10 mouse cellular contexts compared by ENCODE assay signal in the genomic region with DNA sequence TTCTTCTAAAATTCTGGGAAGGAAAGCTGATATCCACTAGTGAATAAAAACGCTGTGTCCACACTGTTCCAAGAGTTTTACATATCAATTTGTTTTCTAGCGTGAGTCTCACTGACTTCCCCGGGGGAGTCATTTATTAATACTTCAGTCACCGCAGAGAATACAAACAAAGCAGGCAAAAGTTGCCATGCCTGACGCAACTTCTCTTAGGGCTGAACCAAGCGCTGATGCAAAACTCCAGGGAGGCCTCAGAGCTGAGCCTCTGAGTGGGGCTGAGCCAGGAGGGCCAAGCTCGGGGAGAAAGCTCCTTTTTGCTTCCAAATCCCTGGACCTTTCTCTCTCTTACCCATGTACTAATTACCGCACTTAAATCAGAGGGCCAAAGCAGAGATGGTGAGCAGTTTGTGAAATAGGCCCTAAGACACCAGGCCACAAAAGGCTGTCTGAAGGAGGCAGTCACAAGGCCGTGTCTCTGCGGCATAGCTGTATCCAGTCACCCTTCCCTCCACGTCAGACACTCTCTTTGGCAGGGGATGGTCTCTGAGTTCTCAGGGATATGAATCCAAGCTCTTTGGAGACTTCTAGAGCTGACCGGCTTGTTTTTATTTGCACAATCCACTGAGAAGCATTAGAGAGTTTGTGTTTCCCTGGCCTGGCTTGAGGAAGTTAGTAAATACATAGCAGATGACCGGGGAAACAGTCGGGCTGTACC.
DNase-seq lines count a peak whose midpoint lies in the region; ATAC-seq lines count a peak whose summit lies in the region.
"Had no signal": no experiment of that assay in that cellular context is flagged by ENCODE, and none has a peak within 500 bp of the region (broad histone marks: within the 10 kb centered on the region; RNA-seq: fewer than 3 reads in every experiment).

No protein-coding gene starts in this region.

- no peak overlapping the region for H3K4me2 ChIP-seq in lung, embryonic 16.5 days (ENCODE audit: low read depth, low read length)
- H3K4me2 ChIP-seq in stomach, embryonic 15.5 days: no peak overlapping the region

- H3K27ac ChIP-seq in lung, embryonic 16.5 days (ENCODE audit: low read length): no peak overlapping the region
- 0 out of 2 replicates have a peak overlapping the region, but pooled peaks have one; percentile 1 for H3K27ac ChIP-seq in embryonic facial prominence, embryonic 10.5 days (replicated peaks)
- H3K27ac ChIP-seq in stomach, embryonic 15.5 days: peak overlapping the region; percentile 5; the same call in 1 of the 2 replicates

- H3K9me3 ChIP-seq in lung, embryonic 16.5 days (ENCODE audit: control insufficient read depth, low read length): no peaks in the 10 kb centered on the region
- no peaks in the 10 kb centered on the region for H3K9me3 ChIP-seq in embryonic facial prominence, embryonic 10.5 days
- H3K9me3 ChIP-seq in stomach, embryonic 15.5 days: no peaks in the 10 kb centered on the region

- no peak for DNase-seq in lung, postnatal 25 days (ENCODE audit: low spot score)
- DNase-seq in embryonic facial prominence, embryonic 10.5 days (ENCODE audit: low spot score): no peak
- DNase-seq in left cerebral cortex, adult 18-20 months (ENCODE audit: low spot score in 2 of 2): no peak
- DNase-seq in spleen, adult 12 weeks (ENCODE audit: low spot score): no peak
- DNase-seq: cerebellum, adult 11-12 months; spleen, adult 18-20 months had no signal

- no peak overlapping the region for H3K9ac ChIP-seq in lung, embryonic 16.5 days (ENCODE audit: low read length)
- no peak overlapping the region for H3K9ac ChIP-seq in stomach, embryonic 15.5 days

- WGBS in lung, embryonic 16.5 days: 64% methylated on average over 14 of the region's 14 CpGs
- WGBS in embryonic facial prominence, embryonic 10.5 days: 77% methylated on average over 14 of the region's 14 CpGs
- WGBS in stomach, embryonic 15.5 days: 57% methylated on average over 14 of the region's 14 CpGs

- H3K27me3 ChIP-seq in lung, embryonic 16.5 days (ENCODE audit: control insufficient read depth, insufficient read depth, low read depth, low read length): no peaks in the 10 kb centered on the region
- H3K27me3 ChIP-seq in embryonic facial prominence, embryonic 10.5 days (replicated peaks; ENCODE audit: low read depth, poor library complexity, severe bottlenecking): peaks cover 10% of the 10 kb centered on the region
- no peaks in the 10 kb centered on the region for H3K27me3 ChIP-seq in stomach, embryonic 15.5 days (replicated peaks)

- no peaks in the 10 kb centered on the region for H3K36me3 ChIP-seq in lung, embryonic 16.5 days (ENCODE audit: control insufficient read depth, insufficient read depth, low read length)
- no peaks in the 10 kb centered on the region for H3K36me3 ChIP-seq in embryonic facial prominence, embryonic 10.5 days (replicated peaks)
- no peaks in the 10 kb centered on the region for H3K36me3 ChIP-seq in stomach, embryonic 15.5 days

- ATAC-seq in lung, embryonic 16.5 days (ENCODE audit: low read depth): peak; percentile 61; the same call in 1 of the 2 replicates
- peak; percentile 14; the same call in 1 of the 2 replicates for ATAC-seq in granulocyte monocyte progenitor cell, adult 5-6 weeks (replicated peaks; ENCODE audit: poor library complexity, severe bottlenecking)
- ATAC-seq in stomach, embryonic 15.5 days (ENCODE audit: insufficient read depth, low FRiP score, low read depth): no peak

- no peak overlapping the region for H3K4me3 ChIP-seq in lung, embryonic 16.5 days (ENCODE audit: low read length)
- H3K4me3 ChIP-seq in embryonic facial prominence, embryonic 10.5 days: no peak overlapping the region
- H3K4me3 ChIP-seq in stomach, embryonic 15.5 days (replicated peaks): no peak overlapping the region
- H3K4me3 ChIP-seq: erythroblast, embryonic 14.5 days had no signal

- no peaks in the 10 kb centered on the region for H3K4me1 ChIP-seq in lung, embryonic 16.5 days (replicated peaks; ENCODE audit: control insufficient read depth, insufficient read depth, low read length)
- H3K4me1 ChIP-seq in embryonic facial prominence, embryonic 10.5 days: peaks cover 21% of the 10 kb centered on the region
- no peaks in the 10 kb centered on the region for H3K4me1 ChIP-seq in stomach, embryonic 15.5 days
